Mouse (Mus musculus) forebrain, embryonic 12.5 days (tissue): ENCODE measurements at regions not wholly inside any gene's neighbourhood (a gene's known extent, or its start where the extent isn't known, plus 50 kb on each side); places are given as distances from the start of the nearest gene placed in this dataset.

Experiments used
- ATAC-seq: fragments of 200-750 bp; cut with Nextera tagmentation; 2 replicates; pipeline ENCODE4 v1.8.0; 2017; ENCODE audit warnings: moderate TSS enrichment; ENCODE audit not compliant: low FRiP score
- H3K27ac ChIP-seq: fragments of 300-500 bp; sonication (generic); 2 replicates; pipeline ENCODE4 v1.5.1; 2016; ENCODE audit warnings: mild to moderate bottlenecking
- H3K27me3 ChIP-seq: fragments of 300-500 bp; sonication (generic); 2 replicates; pipeline ENCODE4 v1.6.1; 2016; ENCODE audit warnings: mild to moderate bottlenecking
- H3K36me3 ChIP-seq: fragments of 300-500 bp; sonication (generic); replicated peaks from 2 replicates; pipeline ENCODE4 v1.6.1; 2016; ENCODE audit warnings: mild to moderate bottlenecking
- H3K4me1 ChIP-seq: fragments of 300-500 bp; sonication (generic); 2 replicates; pipeline ENCODE4 v1.6.1; 2016
- H3K4me2 ChIP-seq: fragments of 300-500 bp; sonication (generic); 2 replicates; pipeline ENCODE4 v1.6.1; 2016; ENCODE audit warnings: mild to moderate bottlenecking, moderate library complexity
- H3K4me3 ChIP-seq: fragments of 300-500 bp; sonication (generic); replicated peaks from 2 replicates; pipeline ENCODE4 v1.5.1; 2016; ENCODE audit warnings: mild to moderate bottlenecking
- H3K9ac ChIP-seq: fragments of 300-500 bp; sonication (generic); 2 replicates; pipeline ENCODE4 v1.6.1; 2016; ENCODE audit warnings: mild to moderate bottlenecking
- H3K9me3 ChIP-seq: fragments of 300-500 bp; sonication (generic); 2 replicates; pipeline ENCODE4 v1.6.1; 2016
- WGBS: fragments of 180-500 bp; shearing (Covaris S2); methylation state at CpG from one replicate; pipeline ENCODE4 v1.1.7; 2016; 5-methylcytosine and 5-hydroxymethylcytosine counted together

- Histone ChIP-seq H3K27me3 (no peaks in the 10 kb centered on the region), H3K4me2 (no peak overlapping the region), H3K27ac (no peak overlapping the region), H3K36me3 (no peaks in the 10 kb centered on the region), H3K9ac (no peak overlapping the region), H3K9me3 (no peaks in the 10 kb centered on the region), H3K4me3 (no peak overlapping the region), H3K4me1 (no peaks in the 10 kb centered on the region)
- WGBS, result 85% methylated on average over 5 of the region's 5 CpGs
- no peak for ATAC-seq
Observed at GRCm38 (mm10) chr9:116411067-116411466, 235.9 kb upstream of the Tgfbr2 start.

DNA sequence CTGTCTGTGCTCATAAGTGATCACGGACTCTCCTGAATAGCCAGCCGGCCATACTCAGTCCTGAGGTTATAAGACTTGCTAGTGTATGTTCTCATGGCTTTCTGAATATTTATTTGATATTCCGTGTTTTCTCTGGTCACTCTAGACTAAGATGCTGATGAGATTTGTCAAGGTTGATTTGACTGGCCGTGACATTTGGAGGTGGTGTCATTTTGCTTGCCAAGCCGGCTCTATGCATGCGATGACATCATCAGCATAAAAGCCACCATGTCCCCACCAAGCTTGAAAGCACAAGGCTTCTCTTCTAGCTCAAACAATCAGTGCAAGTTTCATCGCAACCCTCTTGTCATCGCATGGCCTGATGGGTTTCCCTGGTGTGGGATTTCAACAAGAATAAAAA, 235.3 kb upstream of the Tgfbr2 start:
- Histone ChIP-seq H3K9me3 (no peaks in the 10 kb centered on the region), H3K4me1 (no peaks in the 10 kb centered on the region), H3K9ac (no peak overlapping the region), H3K27me3 (no peaks in the 10 kb centered on the region), H3K27ac (no peak overlapping the region), H3K4me3 (no peak overlapping the region), H3K4me2 (no peak overlapping the region), H3K36me3 (no peaks in the 10 kb centered on the region)
- no peak for ATAC-seq
- WGBS, result 93% methylated on average over 8 of the region's 8 CpGs

GRCm38 (mm10) chr9:116408116-116408515, 233.0 kb upstream of the Tgfbr2 start:
- Histone ChIP-seq H3K4me1 (no peaks in the 10 kb centered on the region), H3K27ac (no peak overlapping the region), H3K4me3 (no peak overlapping the region), H3K4me2 (no peak overlapping the region), H3K9me3 (no peaks in the 10 kb centered on the region), H3K27me3 (no peaks in the 10 kb centered on the region), H3K9ac (no peak overlapping the region), H3K36me3 (no peaks in the 10 kb centered on the region)
- WGBS, result 85% methylated on average over 2 of the region's 2 CpGs
- ATAC-seq, result no peak

DNA sequence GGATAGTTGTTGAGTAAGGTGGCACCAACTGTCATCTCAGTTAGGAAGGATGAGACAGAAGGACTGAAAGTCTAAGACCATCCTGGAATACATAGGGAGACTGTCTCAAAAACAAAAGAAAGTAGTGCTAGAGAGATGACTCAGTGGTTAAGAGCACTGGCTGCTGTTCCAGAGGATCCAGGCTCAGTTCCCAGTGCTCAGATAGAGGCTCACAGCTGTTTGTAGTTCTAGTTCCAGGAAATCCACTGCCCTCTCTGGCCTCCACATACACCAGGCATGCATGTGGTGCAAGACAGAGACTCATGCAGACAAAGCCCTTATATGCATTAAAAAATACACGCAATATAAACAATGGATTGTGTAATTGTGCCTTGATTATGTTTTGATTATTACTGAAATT, 229.9 kb upstream of the Tgfbr2 start:
- Histone ChIP-seq H3K4me1 (no peaks in the 10 kb centered on the region), H3K9ac (no peak overlapping the region), H3K27me3 (no peaks in the 10 kb centered on the region), H3K27ac (no peak overlapping the region), H3K4me2 (no peak overlapping the region), H3K36me3 (no peaks in the 10 kb centered on the region), H3K9me3 (no peaks in the 10 kb centered on the region), H3K4me3 (no peak overlapping the region)
- 91% methylated on average over 1 of the region's 1 CpGs for WGBS
- ATAC-seq, result no peak

DNA sequence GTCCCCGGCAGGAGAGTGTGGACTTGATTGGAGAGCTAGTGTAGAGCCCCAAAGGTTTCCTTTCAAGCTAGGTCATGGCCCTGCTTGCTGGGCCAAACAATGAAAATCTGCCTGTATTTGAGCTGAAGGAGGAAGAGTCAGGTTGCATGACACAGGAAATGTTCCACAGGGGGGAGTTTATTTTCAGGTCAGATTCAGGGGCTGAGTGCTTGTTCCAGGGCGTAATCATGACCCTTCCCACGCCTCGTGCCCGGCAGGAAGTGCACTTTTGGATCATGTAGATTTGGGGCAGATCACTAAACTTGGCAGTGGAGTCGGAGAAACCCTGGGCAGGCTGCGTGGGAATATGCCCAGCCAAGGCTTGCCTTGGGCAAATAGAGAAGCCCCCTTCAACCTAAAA, 226.7 kb upstream of the Tgfbr2 start:
- ATAC-seq, result no peak
- 82% methylated on average over 7 of the region's 7 CpGs for WGBS
- H3K27me3 ChIP-seq, result no peaks in the 10 kb centered on the region
- no peak overlapping the region for H3K4me2 ChIP-seq
- H3K36me3 ChIP-seq, result no peaks in the 10 kb centered on the region
- H3K9ac ChIP-seq, result no peak overlapping the region
- no peak overlapping the region for H3K4me3 ChIP-seq
- no peak overlapping the region for H3K27ac ChIP-seq
- H3K9me3 ChIP-seq, result no peaks in the 10 kb centered on the region
- H3K4me1 ChIP-seq, result no peaks in the 10 kb centered on the region

DNA sequence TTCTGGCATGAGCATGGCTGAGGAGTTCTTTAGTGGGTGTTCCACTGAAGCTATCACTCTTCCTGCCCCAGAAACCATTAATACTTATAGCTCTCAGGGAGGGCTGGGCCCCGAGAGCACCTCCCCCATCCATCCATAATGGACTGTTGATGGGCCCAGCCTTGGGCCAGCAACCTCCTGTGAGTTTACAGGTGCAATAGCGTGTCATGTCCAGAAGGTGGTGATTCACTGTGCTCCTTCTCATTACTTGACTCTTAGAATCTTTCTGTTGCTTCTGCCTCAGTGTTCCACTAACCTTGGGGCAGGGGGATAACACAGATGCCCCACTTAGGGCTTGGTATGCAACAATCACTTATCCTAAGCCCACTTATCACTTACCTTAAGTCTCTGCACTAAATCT, 225.1 kb upstream of the Tgfbr2 start:
- 50% methylated on average over 2 of the region's 2 CpGs for WGBS

DNA sequence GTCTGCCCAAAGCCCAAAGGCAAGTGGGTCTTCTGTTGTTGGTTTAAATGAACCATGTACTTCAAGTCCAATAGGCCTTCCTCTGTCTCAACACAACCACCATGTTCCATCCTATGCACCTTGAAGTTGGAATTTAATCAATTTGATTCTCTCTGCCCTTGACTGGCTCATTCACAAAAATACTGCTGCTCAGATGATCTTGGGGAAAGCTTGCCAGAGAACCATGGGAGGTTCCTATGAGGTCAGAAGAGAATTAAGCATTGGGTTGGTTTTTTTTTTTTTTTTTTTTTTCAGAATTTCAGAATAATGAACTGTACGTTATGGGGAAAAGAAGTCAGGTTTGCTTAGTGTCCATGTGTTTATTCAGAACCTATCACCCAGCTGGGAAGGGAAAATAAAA, 224.1 kb upstream of the Tgfbr2 start:
- no peak for ATAC-seq
- no peaks in the 10 kb centered on the region for H3K9me3 ChIP-seq
- H3K27me3 ChIP-seq, result no peaks in the 10 kb centered on the region
- no peak overlapping the region for H3K4me3 ChIP-seq
- WGBS, result 89% methylated on average over 1 of the region's 1 CpGs
- H3K4me2 ChIP-seq, result no peak overlapping the region
- no peak overlapping the region for H3K27ac ChIP-seq
- H3K9ac ChIP-seq, result no peak overlapping the region
- no peaks in the 10 kb centered on the region for H3K36me3 ChIP-seq
- no peaks in the 10 kb centered on the region for H3K4me1 ChIP-seq

More for the DNA sequence above, 225.1 kb upstream of the Tgfbr2 start:
- no peaks in the 10 kb centered on the region for H3K36me3 ChIP-seq
- no peak overlapping the region for H3K4me2 ChIP-seq
- no peaks in the 10 kb centered on the region for H3K9me3 ChIP-seq
- no peak overlapping the region for H3K27ac ChIP-seq
- no peaks in the 10 kb centered on the region for H3K27me3 ChIP-seq
- no peaks in the 10 kb centered on the region for H3K4me1 ChIP-seq
- H3K4me3 ChIP-seq, result no peak overlapping the region
- ATAC-seq, result no peak
- H3K9ac ChIP-seq, result no peak overlapping the region

DNA sequence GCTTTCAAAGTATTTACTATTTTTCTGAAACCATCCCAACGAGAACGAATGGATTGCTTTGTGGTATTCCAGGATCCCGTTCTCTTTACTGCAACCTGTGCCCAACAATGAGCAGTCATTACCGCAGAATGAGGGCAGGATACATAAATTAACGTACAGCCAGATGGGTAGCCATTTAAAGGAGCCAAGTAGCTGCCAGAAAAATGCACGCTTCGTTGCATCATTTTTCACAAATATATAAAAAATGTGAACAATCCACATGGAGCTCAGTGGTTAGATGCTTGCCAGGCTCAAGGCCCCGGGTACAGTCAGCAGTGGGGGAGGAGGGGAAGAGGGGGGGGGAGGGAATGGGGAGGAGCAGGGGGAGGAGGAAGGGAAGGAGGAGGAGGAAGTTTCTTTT, 217.1 kb upstream of the Tgfbr2 start:
- ATAC-seq, result no peak
- Histone ChIP-seq H3K36me3 (no peaks in the 10 kb centered on the region), H3K27ac (no peak overlapping the region), H3K4me2 (no peak overlapping the region), H3K4me3 (no peak overlapping the region), H3K4me1 (no peaks in the 10 kb centered on the region), H3K9me3 (no peaks in the 10 kb centered on the region), H3K9ac (no peak overlapping the region), H3K27me3 (no peaks in the 10 kb centered on the region)
- 65% methylated on average over 8 of the region's 8 CpGs for WGBS

GRCm38 (mm10) chr9:116389781-116390180, 214.6 kb upstream of the Tgfbr2 start:
- 85% methylated on average over 3 of the region's 3 CpGs for WGBS
- Histone ChIP-seq H3K4me3 (no peak overlapping the region), H3K4me2 (no peak overlapping the region), H3K9me3 (no peaks in the 10 kb centered on the region), H3K27me3 (no peaks in the 10 kb centered on the region), H3K36me3 (no peaks in the 10 kb centered on the region), H3K27ac (no peak overlapping the region), H3K4me1 (no peaks in the 10 kb centered on the region), H3K9ac (no peak overlapping the region)
- ATAC-seq, result no peak

DNA sequence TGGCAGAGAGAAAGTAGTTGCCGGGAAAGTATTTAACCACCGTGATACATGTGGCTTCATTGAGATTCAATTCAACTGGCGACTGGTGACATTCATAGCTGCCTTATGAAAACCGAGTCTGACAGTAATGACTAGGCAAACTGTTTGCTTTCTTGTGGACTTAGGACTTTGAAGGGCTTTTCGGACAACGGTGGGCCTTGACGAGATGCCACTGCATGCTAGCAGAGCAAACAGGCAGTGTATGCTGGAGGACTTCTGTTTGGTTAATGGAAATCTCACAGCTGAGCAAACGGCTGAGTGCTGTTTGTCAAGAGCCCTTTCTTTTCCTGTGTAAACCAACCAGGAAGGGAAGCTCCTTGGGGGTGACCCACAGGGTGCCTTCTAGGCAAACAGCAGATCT, 213.7 kb upstream of the Tgfbr2 start:
- no peak overlapping the region for H3K4me2 ChIP-seq
- no peak overlapping the region for H3K9ac ChIP-seq
- 0 out of 2 replicates have a peak, but pooled peaks cover 2% of the 10 kb centered on the region for H3K4me1 ChIP-seq
- WGBS, result 70% methylated on average over 8 of the region's 8 CpGs
- H3K36me3 ChIP-seq, result no peaks in the 10 kb centered on the region
- no peak overlapping the region for H3K4me3 ChIP-seq
- no peak for ATAC-seq
- no peaks in the 10 kb centered on the region for H3K9me3 ChIP-seq
- no peak overlapping the region for H3K27ac ChIP-seq
- no peaks in the 10 kb centered on the region for H3K27me3 ChIP-seq

DNA sequence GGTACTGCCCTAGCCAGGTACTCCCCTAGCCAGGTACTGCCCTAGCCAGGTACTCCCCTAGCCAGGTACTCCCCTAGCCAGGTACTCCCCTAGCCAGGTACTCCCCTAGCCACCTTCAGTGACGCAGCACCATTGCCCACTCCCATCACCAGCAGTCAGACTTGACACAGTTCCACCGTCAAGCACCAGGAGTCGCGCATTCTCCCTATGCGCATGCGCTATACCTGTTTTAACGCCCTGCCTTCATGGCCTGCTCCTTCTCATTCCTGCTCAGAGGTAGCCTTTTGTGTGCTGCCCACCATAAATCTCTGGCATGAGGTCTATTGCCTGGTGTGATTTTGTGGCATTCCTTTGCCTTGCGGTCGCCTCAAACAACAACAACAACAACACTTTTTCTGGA, 212.9 kb upstream of the Tgfbr2 start:
- H3K36me3 ChIP-seq, result no peaks in the 10 kb centered on the region
- no peaks in the 10 kb centered on the region for H3K9me3 ChIP-seq
- ATAC-seq, result no peak
- no peak overlapping the region for H3K27ac ChIP-seq
- 92% methylated on average over 9 of the region's 9 CpGs for WGBS
- no peak overlapping the region for H3K4me2 ChIP-seq
- no peak overlapping the region for H3K9ac ChIP-seq
- no peaks in the 10 kb centered on the region for H3K27me3 ChIP-seq
- H3K4me1 ChIP-seq, result 0 out of 2 replicates have a peak, but pooled peaks cover 5% of the 10 kb centered on the region
- H3K4me3 ChIP-seq, result no peak overlapping the region

DNA sequence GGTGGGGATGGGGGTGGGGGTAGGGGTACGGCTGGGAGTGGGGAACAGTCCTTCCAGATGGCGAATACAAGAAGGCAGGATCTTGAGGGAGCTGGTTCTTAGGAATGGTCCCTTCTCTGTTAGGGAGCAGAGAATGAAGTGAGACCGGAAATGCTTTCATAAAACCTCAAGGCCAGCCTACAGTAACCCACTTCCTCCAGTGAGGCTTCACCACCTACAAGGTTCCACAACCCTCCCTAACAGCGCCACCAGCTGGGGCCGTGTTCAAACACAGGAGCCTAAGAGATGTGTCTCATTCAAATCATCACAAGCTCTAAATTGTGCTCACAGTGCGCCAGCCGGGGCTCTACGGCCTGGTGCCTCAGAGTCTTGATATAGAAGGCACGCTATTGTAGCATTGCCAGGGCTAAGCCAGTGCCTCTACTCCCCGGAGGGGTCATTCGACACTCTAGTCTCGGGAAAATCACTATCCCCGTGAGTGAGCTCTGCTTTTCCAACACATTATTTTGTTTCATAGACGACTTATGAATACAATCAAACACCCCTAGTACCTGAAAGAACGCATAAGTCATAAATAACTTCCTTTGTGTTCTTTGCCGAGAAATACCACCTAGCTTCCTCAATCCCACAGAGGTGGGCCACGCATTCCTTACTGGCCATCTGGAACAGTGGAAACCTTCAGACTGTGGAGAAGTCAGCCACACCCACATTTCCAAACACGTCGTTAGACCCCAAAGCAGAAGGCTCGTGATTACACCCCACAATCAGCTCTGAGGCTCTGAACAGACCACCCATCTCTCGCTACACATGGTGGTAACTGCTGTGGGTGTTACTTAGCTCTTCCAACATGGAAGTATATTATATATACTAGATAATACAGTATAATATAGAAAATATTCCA, 209.3 kb upstream of the Tgfbr2 start:
- H3K4me3 ChIP-seq, result no peak overlapping the region
- no peak overlapping the region for H3K4me2 ChIP-seq
- peak; percentile 33; the same call in 1 of the 2 replicates for ATAC-seq
- H3K9ac ChIP-seq, result no peak overlapping the region
- H3K4me1 ChIP-seq, result 0 out of 2 replicates have a peak, but pooled peaks cover 5% of the 10 kb centered on the region
- H3K36me3 ChIP-seq, result no peaks in the 10 kb centered on the region
- WGBS, result 71% methylated on average over 21 of the region's 21 CpGs
- no peaks in the 10 kb centered on the region for H3K9me3 ChIP-seq
- H3K27ac ChIP-seq, result 0 out of 2 replicates have a peak overlapping the region, but pooled peaks have one; percentile 46
- no peaks in the 10 kb centered on the region for H3K27me3 ChIP-seq
